19 mouse cellular contexts compared by ENCODE assay signal in genomic region chr19:48471927-48472326, GRCm38 (mm10).
"Had no signal": no experiment of that assay in that cellular context is flagged by ENCODE, and none has a peak within 500 bp of the region (broad histone marks: within the 10 kb centered on the region; RNA-seq: fewer than 3 reads in every experiment).

No protein-coding gene starts in this region.

- H3K9ac ChIP-seq: limb, embryonic 12.5 days; limb, embryonic 15.5 days; liver, embryonic 14.5 days; liver, postnatal 0 days; lung, embryonic 14.5 days; midbrain, embryonic 13.5 days; neural tube, embryonic 13.5 days had no signal

- H3K9me3 ChIP-seq: limb, embryonic 12.5 days; limb, embryonic 15.5 days; midbrain, embryonic 10.5 days; midbrain, embryonic 13.5 days; neural tube, embryonic 13.5 days had no signal

- H3K36me3 ChIP-seq: limb, embryonic 12.5 days; limb, embryonic 15.5 days; midbrain, embryonic 10.5 days; midbrain, embryonic 13.5 days; neural tube, embryonic 13.5 days had no signal

- DNase-seq: kidney, adult 9 months; kidney, postnatal 14 days; kidney, postnatal 4 days; liver, postnatal 0 days; lung, embryonic 14.5 days; retina, postnatal 1 day; thymus, adult 18-20 months; thymus, postnatal 36 days had no signal

- ATAC-seq: liver, postnatal 0 days; lung, postnatal 0 days; midbrain, embryonic 13.5 days; midbrain, embryonic 16.5 days had no signal

- H3K4me3 ChIP-seq: limb, embryonic 12.5 days; limb, embryonic 15.5 days; midbrain, embryonic 10.5 days; midbrain, embryonic 13.5 days; myocyte; neural tube, embryonic 13.5 days had no signal

- H3K4me2 ChIP-seq: limb, embryonic 12.5 days; limb, embryonic 15.5 days; liver, embryonic 11.5 days; lung, embryonic 14.5 days; midbrain, embryonic 13.5 days; neural tube, embryonic 13.5 days had no signal

- H3K4me1 ChIP-seq: limb, embryonic 15.5 days; midbrain, embryonic 10.5 days; midbrain, embryonic 13.5 days; neural tube, embryonic 13.5 days had no signal

- H3K27me3 ChIP-seq: limb, embryonic 12.5 days; limb, embryonic 15.5 days; midbrain, embryonic 13.5 days; neural tube, embryonic 13.5 days had no signal

- H3K27ac ChIP-seq: limb, embryonic 12.5 days; limb, embryonic 15.5 days; liver, embryonic 14.5 days; macrophage; midbrain, embryonic 10.5 days; midbrain, embryonic 13.5 days; neural tube, embryonic 13.5 days had no signal
